Mouse (Mus musculus): ENCODE results near the gene Tmem56. TPM values are rescaled to one million over a fixed set of nuclear protein-coding genes. Genes with fewer than 3 reads are reported as not detected.

Tmem56 gene
- total and polyA plus RNA-seq, 3 experiments = 0.32 to 0.39 TPM; not detected in 1

DNA sequence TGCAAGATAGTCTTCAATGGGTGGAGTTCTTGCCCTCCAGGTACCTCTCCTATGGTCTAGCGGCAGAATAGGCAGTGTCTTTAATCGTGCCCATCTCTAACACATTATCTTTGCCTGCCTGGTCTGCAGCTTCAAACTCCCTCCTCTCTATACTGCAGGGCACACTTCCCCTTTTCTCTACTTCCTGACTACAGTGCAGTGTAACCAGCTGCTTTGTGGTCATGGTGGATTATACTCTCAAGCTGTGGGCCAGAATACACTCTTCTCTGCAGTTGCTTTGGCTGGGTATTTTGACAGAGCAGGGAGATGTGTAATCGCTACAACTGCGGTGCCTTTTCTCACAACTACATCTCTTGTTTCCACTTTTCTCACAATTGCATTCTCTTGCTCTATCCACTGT, 40.0 kb downstream of the Tmem56 start:
- Histone ChIP-seq H3K27me3 (ENCODE audit: control insufficient read depth in 1 of 2, insufficient read depth in 2 of 2, low read length in 2 of 2) (no peaks in the 10 kb centered on the region), H3K79me2 (ENCODE audit: control insufficient read depth, insufficient read depth, low read length, poor library complexity) (no peaks in the 10 kb centered on the region), H3K4me3 (ENCODE audit: control insufficient read depth in 1 of 2, insufficient read depth in 1 of 2, low read depth in 2 of 2, low read length in 2 of 2) (no peak overlapping the region), H3K36me3 (ENCODE audit: control insufficient read depth in 1 of 2, insufficient read depth in 2 of 2, low read length in 2 of 2) (peaks cover 0 to 25% of the 10 kb centered on the region in 2 experiments; a peak in 2 of 4 replicates), H3K9me3 (replicated peaks; ENCODE audit: insufficient read depth, low read length) (no peaks in the 10 kb centered on the region), H3K27ac (ENCODE audit: control insufficient read depth, low read depth, low read length) (peak overlapping the region; percentile 93), H3K9ac (ENCODE audit: control insufficient read depth, low read depth, low read length, poor library complexity, severe bottlenecking) (no peak overlapping the region), H3K4me1 (ENCODE audit: control insufficient read depth in 1 of 2, insufficient read depth in 2 of 2, low read length in 2 of 2) (peaks cover 12 to 24% of the 10 kb centered on the region in 2 experiments; a peak in 3 of 4 replicates)
- peak; percentile 94 for DNase-seq (ENCODE audit: low read depth, low spot score)
- TF ChIP-seq POLR2AphosphoS2 (IDR thresholded peaks at IDR 0.05; ENCODE audit: low read length) (no peak), JUND (IDR thresholded peaks at IDR 0.05; ENCODE audit: low read depth, low read length) (no peak), MYB (IDR thresholded peaks at IDR 0.05; ENCODE audit: low read depth, low read length) (peak; percentile 50; the same call in 1 of the 2 replicates), ETS1 (IDR thresholded peaks at IDR 0.05; ENCODE audit: low read depth, low read length) (peak; percentile 83), POLR2AphosphoS5 (IDR thresholded peaks at IDR 0.05; ENCODE audit: borderline replicate concordance, low read depth, low read length) (no peak), POLR2A (IDR thresholded peaks at IDR 0.05; ENCODE audit: control insufficient read depth in 1 of 2, insufficient read depth in 1 of 2, low read depth in 1 of 2, low read length in 2 of 2, poor library complexity in 1 of 2) (no peak), ELF1 (IDR thresholded peaks at IDR 0.05; ENCODE audit: low read depth, low read length) (0 out of 2 replicates have a peak, but pooled peaks have one; percentile 67), UBTF (IDR thresholded peaks at IDR 0.05; ENCODE audit: borderline replicate concordance, insufficient read depth, low read depth, low read length) (no peak), NRF1 (IDR thresholded peaks at IDR 0.05; ENCODE audit: insufficient read depth, low read depth, low read length, poor library complexity, severe bottlenecking) (no peak), EP300 (IDR thresholded peaks at IDR 0.05; ENCODE audit: low read depth in 1 of 2, low read length in 2 of 2) (peak; percentile 86 to 94), MEF2A (IDR thresholded peaks at IDR 0.05; ENCODE audit: extremely low read depth, insufficient replicate concordance, low read depth, low read length, poor library complexity, severe bottlenecking) (no peak), KAT2A (conservative IDR thresholded peaks at IDR 0.05; ENCODE audit: low read depth, low read length) (no peak), NELFE (IDR thresholded peaks at IDR 0.05; ENCODE audit: low read depth, low read length) (no peak), MYC (IDR thresholded peaks at IDR 0.05; ENCODE audit: low read depth, low read length) (0 out of 2 replicates have a peak, but pooled peaks have one; percentile 13), TCF12 (IDR thresholded peaks at IDR 0.05; ENCODE audit: low read depth, low read length) (peak; percentile 76), MAZ (IDR thresholded peaks at IDR 0.05; ENCODE audit: low read depth, low read length) (peak; percentile 59), MAX (IDR thresholded peaks at IDR 0.05; ENCODE audit: low read length) (0 out of 2 replicates have a peak, but pooled peaks have one; percentile 58), MAFK (IDR thresholded peaks at IDR 0.05; ENCODE audit: borderline replicate concordance, low read depth, low read length) (no peak), CHD2 (IDR thresholded peaks at IDR 0.05; ENCODE audit: low read length) (no peak), ZMIZ1 (IDR thresholded peaks at IDR 0.05; ENCODE audit: low read depth, low read length) (no peak), ZKSCAN1 (IDR thresholded peaks at IDR 0.05; ENCODE audit: low read depth, low read length) (no peak), TAL1 (IDR thresholded peaks at IDR 0.05; ENCODE audit: low read length) (peak; percentile 73), SIN3A (IDR thresholded peaks at IDR 0.05; ENCODE audit: low read length) (peak; percentile 51; the same call in 1 of the 2 replicates), GATA1 (IDR thresholded peaks at IDR 0.05; ENCODE audit: low read depth, low read length) (peak; percentile 91), E2F4 (IDR thresholded peaks at IDR 0.05; ENCODE audit: borderline replicate concordance, low read depth, low read length) (no peak), RAD21 (IDR thresholded peaks at IDR 0.05; ENCODE audit: low read depth, low read length) (no peak), TBP (IDR thresholded peaks at IDR 0.05; ENCODE audit: low read depth, low read length) (peak; percentile 55; the same call in 1 of the 2 replicates), USF1 (IDR thresholded peaks at IDR 0.05; ENCODE audit: low read depth, low read length) (no peak), GABPA (IDR thresholded peaks at IDR 0.05; ENCODE audit: low read depth, low read length) (no peak), BHLHE40 (IDR thresholded peaks at IDR 0.05; ENCODE audit: borderline replicate concordance, low read depth, low read length) (no peak), HCFC1 (IDR thresholded peaks at IDR 0.05; ENCODE audit: low read depth, low read length) (0 out of 2 replicates have a peak, but pooled peaks have one; percentile 22), USF2 (IDR thresholded peaks at IDR 0.05; ENCODE audit: borderline replicate concordance in 1 of 2, insufficient read depth in 1 of 2, low read depth in 1 of 2, low read length in 2 of 2) (no peak), RCOR1 (IDR thresholded peaks at IDR 0.05; ENCODE audit: low read depth, low read length) (peak; percentile 80), SMC3 (IDR thresholded peaks at IDR 0.05; ENCODE audit: low read depth, low read length) (no peak), ZC3H11A (IDR thresholded peaks at IDR 0.05; ENCODE audit: low read depth, low read length) (no peak), MXI1 (IDR thresholded peaks at IDR 0.05; ENCODE audit: low read depth, low read length) (no peak), CTCF (IDR thresholded peaks at IDR 0.05 in 2 of 3, conservative IDR thresholded peaks at IDR 0.05 in 1 of 3; ENCODE audit: control insufficient read depth in 1 of 3, insufficient read depth in 1 of 3, low read depth in 2 of 3, low read length in 3 of 3, poor library complexity in 1 of 3, severe bottlenecking in 1 of 3) (no peak)
